Mouse (Mus musculus) heart, adult 8-10 months (tissue): ENCODE measurements around the gene Tor4a. TPM values are rescaled to one million over a fixed set of nuclear protein-coding genes. Genes with fewer than 3 reads are reported as not detected.

Source experiments
- DNase-seq: peaks from one replicate; pipeline ENCODE4 v3.0.0; 2022; ENCODE audit warnings: low spot score
- total RNA-seq, 4 experiments: library from RNA; stranded (reverse); gene quantifications; 2 replicates each; pipeline ENCODE4 v1.2.4; 2022

Tor4a gene
- total RNA-seq, 4 experiments from 2014 or later, result 3.9 to 5.0 (median 4.7) TPM

DNA sequence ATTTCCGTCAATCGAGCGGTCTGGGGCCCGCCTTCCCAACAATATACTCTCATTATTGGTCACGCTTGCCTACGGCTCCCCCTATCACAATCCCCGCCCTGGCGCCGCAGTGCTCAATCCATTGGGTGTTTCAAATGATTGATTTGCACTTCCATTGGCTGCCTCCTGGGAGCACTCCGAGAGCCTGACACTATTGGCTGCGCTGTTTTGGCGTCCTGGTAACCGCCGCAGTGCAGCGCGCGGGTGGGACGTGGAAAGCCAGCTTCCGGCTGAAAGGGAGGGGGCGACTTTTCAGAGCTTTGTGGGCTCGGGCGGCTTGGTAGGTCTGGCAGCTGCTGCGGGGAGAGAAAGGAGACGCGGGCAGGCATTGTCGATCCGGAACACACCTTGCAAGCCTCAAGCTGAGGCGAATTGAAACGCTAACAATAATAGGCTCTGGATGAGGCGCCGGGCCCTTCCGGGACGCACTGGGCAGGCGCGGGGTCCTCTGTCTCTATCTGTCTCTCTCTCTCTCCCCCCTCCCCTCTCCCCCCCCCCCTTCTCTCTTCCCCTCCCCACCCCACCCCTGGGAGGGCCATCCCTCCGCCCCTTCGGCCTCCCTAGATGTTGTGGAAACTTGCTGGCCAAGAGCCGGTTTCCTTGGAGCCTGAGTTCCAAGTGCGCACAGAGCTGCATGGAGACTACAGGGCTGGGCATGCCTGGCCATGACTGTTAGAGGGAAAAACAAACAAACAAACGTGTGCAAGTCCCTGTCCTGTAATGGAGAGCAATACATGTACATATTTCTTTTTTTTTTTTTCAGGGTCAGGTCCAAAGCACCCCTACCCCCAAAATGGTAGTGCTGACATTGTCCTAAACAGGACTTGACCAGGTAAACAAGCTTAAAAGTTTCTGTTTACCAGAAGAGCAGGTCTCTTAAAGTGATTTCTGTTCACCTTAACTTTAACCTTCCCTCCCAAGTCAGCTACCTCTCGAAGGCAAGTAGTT, 28.4 kb upstream of the Tor4a start:
- DNase-seq, result peak; percentile 99

DNA sequence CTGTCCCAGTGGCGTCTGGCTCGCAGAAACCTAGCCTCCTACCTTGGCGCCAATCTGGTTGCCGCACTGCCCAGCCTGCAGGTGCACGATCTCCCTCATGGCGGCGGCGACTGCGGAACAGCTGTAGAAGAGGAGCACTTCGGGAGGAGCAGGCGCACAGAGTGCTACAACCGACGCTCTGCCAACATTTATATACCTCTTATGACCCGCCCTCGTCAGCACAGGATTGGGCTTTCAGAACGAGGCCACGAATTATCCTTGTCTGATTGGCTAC, 27.7 kb upstream of the Tor4a start, which contains the start of gene Tubb4b:
TSS of gene Tubb4b (minus strand) at position 211 of the 274 bp plus-strand sequence.
- no peak for DNase-seq

DNA sequence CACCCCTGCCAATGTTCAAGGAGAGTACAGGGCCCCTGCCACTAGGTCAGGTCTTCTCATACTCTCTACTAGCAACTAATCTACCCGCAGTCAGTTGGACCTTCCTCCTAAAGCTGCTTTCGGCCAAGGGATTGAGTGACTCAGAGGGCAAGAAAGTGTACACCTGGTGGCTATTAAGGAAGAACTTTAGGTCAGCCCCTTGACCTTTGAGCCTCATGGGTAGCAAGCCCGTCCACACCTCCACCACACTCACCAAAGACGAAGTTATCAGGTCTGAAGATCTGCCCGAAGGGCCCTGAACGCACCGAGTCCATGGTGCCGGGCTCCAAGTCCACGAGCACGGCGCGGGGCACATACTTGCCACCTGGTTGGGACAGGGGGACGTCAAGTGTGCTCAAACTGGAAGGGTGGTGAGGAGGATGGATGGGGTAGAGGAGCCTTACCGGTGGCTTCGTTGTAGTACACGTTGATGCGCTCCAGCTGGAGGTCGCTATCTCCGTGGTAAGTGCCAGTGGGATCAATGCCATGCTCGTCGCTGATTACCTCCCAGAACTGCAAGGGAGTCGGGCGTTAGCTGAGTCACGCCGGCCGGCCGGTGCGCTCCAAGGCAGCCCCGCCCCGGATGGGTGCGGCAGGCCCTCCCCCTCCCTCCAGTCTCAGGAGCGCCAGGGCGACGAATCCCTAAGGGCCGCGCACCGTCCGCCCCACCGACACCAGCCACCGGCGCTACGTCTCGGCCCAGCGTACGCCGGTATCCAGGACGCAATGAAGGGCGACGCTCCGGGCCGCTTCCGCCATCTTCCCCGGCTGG, 27.2 kb upstream of the Tor4a start:
- peak; percentile 80 for DNase-seq

DNA sequence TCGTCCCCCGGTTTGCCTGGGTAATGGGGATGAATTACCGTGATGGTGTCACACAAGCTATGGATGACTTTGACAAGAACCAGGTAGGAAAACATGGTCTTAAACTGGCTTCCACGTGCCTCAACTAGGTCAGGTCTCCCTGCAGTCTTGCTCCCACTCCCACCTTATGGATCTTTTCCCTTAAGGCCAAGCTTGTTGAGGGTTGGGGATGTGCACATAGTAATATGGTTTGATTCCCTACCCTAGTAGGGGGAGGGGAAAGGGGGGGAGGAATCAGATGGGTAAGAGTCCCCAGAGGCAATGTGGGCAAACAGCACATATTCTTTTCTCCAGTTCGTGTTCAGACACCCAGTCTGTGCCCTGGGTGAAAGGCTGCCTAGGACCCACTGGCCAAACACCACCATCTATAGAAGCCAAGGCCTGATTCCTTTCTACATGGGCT, 24.7 kb upstream of the Tor4a start:
- no peak for DNase-seq

DNA sequence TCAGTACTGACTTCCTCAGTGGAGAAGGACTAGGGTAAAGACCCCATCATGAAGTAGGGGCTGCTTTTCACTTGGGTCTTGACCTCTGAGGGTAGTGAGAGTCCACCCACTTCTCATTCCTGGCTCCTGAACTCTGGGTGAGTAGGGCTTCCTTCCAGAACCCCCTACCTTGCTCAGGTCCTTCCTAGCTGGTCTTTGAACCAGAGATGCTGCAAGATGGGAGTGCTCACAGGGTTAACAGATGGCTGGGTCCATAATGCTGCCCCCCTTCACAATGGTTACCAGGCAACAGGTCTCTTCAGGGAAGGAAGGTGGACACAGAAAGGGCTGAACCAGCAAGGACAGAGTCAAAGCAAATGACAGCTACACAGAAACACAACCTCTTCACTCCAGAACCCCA, 21.8 kb upstream of the Tor4a start, which contains the start of gene Fam166a:
TSS of gene Fam166a (plus strand) at position 301 of the 400 bp plus-strand sequence.
- DNase-seq, result no peak

DNA sequence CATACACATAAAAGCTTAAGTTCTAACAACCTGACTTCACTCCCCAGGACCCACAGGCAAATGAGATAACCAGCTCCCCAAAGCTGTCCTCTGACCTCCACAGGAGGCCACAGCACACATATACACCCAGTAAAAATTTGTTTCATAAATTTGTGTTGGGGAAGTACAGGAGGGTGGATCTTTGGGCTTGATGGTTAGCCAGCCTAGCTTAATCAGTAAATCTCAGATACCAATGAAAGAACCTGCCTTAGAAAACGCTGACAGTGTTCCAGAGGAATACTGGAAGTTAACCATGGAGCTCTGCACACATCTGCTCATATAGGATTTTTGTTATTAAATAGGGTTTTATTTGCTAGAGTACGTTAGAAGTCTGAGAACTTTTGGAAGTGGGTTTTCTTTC, 21.0 kb upstream of the Tor4a start:
- no peak for DNase-seq

DNA sequence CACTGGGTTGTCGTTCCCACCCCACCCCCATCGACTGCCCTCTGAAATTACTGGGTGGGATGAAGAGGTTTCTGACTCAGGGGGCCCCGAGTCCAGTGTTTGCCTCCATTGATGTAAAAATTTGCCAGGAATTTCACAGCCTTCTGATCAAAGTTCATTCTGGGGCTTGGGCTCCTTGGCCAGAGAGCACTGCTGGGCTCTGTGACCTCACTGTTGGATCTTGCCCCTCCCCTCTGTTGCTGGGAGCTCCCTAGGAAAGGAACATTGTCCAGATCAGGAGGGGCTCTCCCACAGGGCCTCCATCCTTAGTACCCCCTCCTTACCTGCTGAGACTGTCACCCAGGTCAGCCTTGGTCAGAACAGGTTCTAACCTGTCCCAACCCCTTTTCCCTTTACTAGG, 17.8 kb upstream of the Tor4a start, which contains the start of gene Stpg3:
TSS of gene Stpg3 (minus strand) at position 194 of the 400 bp plus-strand sequence.
- DNase-seq, result no peak

DNA sequence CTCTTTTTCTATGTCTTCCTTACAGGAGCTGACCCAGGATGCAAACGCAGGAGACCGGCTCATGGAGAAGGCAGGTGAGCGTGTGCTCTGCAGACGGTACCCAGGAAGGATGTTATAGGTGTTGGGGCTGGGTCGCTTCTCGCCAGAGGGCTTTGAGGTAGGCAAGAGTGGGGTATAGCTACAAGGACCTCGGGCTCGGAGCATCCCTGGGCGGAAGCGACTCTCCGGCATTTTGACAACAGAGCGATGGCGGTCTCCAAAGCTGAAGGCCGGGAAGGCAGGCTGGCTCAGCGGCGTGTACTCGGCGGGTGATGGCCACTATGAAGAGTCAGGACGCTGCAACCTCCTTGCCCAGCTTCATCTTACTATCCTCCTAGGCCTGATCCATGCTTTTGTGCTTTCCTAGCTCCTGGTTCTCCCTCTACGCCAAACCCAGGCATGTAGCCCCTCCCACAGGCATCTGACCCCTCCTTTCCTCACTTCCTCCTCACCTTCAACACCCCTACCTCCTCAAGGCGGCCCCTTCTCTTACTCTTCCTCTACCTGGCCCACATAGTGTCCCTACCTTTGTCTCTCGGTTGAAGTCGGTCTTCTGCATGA, 16.7 kb upstream of the Tor4a start:
- DNase-seq, result no peak

DNA sequence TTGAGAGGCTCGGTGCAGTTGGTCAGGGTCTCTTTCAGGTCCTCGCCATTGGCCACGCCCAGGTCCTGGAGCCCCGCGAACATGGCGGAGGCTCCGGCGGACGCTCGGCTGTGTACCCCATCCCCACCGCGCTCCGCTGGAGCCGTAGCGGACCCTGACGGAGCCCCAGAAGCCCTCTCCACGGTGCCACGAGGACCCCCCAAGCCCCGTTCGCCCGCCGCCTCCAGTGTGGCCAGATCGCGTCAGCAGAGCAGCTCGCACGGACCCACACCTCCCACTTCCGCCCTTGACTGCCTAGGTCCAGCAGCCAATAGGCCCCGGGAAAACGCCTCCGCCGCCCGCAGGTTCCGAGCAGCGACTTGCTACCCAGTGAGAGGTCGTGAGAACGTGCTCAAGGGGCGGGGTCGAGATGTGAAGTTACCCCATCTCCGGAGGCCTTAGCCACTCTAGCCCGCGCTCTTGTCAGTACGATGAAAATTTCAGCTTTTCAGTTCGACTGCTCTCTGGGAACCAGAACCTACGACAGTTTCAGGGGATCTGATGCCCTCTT, 14.5 kb upstream of the Tor4a start, which contains the start of gene Nelfb:
TSS of gene Nelfb (minus strand) at position 369 of the 550 bp plus-strand sequence.
- peak; percentile 90 for DNase-seq

DNA sequence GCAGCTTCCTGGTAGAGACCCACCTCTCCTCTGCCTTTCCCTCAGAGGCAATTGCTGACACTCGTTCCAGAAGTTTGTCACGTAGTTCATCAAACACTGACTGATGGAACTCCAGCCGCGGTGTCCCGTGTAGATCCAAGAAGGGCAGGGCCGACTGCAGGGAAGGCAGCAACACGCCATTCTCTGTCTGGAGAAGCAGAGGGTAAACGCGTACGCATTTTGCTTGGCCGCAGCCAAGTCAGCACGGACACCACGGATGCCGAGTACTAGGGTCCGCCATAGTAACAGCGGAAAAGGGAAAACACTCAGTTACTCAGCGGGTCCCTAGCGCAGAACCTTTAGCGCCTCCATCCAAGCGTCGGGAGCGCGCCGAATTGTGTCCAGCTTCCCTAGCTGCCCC, 14.0 kb upstream of the Tor4a start:
- DNase-seq, result no peak

DNA sequence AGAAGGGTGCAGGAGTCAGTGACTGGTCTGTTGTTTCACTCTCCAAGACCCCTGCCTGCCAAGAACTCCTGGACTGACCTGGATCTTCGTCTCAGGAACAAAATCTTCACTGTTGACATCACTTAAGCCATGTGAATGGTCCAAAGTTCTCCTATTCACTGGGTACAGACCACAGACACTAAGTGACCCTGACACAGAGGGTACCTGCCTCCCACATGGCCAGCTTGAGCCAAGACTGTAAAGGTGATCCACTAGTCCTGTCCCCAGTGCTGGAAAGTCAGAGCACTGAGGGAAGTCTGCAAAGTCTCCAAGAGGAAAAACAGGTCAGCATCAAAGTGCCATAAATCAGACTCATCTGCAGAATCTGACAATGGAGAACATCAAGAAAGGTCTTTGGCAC, 10.9 kb upstream of the Tor4a start:
- DNase-seq, result no peak

DNA sequence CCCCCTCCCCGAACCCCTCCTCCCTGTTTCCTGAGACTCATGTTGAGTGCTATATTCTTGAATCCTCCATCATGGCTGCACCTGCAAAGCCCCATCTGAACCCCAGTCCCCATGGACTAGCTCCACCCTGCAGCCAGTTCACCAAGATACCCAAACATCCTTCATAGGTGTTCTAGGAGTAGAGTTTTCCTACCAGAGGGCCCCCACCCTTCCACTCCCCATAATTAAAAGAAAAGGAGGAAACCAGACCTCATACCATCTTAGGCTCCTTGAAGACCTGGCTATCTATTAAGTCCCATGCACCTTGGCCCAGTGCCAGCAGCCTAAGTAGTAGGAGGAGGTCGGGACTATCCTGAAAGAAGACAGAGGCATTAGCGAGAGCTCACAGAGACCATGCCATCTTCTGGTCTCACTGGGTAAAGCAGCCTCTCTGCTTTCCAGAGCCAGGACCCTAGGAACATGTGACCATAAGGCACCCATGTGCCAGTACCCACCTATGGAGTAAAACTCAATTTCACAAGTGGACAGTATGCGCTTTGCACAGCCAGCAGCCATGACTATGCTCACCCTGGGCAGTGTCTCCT, 7.0 kb upstream of the Tor4a start:
- no peak for DNase-seq

DNA sequence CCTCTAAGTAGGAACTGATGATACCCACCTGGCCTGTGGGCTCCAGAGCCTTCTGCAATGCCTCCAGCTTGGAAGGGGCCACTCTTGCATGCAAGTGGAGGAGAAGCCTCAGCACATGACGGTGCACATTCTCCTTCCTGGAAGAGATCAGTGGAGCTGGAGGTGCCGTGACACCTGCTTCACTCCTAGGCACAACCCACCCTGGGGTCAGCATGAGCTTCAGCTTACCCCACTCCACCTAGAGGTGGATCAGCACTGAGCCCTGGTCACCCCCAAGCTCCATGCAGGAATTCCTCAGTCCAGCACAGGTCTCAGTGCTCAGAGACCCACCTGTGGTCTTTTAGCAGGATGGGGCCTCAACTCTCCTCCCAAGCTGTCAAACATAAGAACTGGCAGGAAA, 3.9 kb upstream of the Tor4a start:
- DNase-seq, result no peak

DNA sequence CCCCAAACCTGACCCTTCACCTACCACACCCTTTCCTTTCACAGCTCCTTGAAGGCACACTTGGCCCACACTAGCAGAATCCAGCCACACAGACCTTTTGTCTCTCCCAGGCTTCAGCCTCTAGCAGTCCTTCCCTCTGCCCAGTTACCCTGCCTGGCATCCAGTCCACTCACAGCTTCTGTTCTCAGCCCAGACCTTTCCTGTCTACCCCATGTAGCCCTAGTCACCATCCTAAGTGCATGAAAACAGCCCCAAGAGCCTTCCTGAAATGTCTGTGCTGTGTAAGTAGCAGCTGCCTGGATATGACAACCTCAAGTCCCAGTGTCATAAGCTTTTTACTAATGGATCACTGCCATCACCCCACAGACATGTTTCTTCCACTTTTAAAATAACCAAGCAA, 1.3 kb upstream of the Tor4a start:
- DNase-seq, result no peak

DNA sequence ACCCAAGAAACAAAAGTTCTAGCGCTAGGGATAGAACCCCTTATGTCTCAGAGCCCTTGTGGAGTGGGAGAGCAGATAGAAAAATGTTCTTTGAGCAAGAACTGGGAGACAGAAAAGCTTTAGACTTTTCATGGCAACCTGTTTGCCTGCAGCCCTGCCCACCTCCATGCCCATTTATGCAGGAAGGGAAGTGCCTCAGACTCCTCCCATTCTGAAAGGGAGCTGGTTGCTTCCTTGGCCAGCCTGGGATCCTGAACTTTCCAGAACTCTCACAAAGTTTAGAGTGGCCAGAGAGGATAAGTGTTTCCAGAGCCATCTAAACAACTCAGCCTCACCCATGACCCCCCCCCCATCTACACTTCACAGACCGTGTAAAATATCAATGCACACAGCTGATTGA, 505 bp upstream of the Tor4a start:
- DNase-seq, result peak; percentile 30

DNA sequence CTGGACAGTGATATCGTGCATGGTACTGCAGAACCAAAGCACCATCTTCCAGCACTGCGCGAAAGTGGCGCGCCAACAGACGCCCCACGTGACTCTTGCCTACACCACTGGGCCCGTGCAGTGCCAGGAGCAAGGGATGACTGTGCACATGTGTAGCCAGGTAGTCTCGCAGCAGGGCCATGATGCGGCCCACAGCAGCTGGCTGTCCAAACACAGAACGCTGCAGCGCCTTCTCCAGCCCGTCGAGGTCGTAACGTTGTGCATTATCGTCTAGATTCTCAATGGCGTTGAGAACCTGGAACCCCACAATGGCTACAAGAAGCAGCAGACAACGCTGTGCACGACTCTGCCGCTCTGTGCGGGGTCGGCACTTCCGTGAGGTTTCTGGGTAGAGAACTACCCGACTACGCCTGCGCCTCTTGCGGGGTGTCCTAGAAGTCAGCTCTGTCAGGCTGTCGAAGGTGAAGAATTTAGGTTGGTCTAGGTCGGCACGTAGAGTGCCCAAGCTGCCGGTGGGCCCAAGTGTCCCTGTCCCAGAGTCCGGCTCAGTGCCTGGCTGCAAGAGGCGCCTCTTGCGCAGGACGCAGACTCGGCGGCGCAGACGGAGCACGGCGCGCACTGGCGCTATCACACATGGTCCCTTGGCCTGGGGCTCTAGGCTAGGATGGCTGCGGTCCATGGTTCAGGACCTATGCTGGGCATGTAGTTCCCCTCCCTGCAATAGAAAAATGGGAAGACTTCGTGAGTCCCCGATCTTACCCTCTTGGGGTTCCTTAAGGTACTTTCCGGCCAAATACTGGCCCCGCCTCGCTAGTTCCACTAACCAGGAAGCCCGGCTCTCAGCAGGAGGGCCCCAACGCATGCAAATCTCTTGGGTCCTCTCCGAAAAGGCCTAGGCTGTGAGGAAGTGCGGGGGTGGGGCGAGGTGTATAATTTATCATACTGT, 1.2 kb downstream of the Tor4a start:
- peak; percentile 82 for DNase-seq

DNA sequence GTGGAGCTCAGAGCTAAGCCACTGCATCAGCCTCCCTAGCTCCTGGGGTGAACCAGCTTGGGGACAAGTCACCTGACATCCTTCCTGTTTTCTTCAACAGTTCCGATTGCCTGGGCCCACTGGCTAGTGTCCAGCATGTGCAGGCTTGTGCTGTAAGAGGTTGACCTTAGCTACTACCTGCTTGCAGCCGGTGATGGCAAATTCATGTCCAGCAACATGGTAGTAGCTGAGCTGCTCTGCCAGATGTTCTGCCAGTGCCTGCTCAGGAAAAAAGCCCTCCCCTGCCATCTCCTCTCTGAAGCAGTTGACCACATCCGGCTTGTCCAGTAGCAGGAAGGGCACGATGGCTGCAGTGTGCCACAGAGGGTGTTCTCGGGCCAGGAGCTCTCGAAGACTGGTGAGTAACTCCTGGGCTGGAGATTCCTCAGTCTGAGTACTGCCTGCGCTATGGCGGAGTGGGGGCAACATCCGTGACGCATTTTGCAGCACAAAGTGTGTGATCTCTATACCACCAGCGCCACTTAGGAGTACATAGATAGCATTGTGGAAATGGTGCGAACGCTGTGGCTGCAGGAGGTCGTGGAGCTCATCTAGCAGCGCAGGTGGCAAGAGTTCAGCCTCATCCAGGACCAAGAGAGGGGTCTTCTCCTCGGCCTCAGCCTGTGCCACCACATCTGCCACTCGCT, 2.1 kb downstream of the Tor4a start:
- peak; percentile 38 for DNase-seq

DNA sequence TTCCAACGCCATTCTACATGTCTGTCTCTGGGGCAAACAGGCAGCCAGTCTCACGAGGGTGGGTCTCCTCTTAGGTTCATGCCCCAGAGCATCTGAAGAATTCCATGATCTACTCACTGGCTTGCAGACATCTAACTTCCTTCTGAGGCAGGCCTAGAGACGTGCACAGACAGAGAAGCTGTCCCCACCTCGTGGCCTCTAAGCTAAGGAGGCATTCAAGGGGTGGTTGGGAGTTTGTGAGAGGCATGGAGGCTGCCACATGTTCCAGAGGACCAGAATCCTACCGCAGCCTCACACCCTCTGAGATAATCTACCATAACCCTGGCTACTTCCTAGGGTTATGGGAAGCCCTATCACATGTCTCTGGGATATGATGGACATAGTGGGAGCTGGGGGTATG, 2.7 kb downstream of the Tor4a start:
- DNase-seq, result no peak

DNA sequence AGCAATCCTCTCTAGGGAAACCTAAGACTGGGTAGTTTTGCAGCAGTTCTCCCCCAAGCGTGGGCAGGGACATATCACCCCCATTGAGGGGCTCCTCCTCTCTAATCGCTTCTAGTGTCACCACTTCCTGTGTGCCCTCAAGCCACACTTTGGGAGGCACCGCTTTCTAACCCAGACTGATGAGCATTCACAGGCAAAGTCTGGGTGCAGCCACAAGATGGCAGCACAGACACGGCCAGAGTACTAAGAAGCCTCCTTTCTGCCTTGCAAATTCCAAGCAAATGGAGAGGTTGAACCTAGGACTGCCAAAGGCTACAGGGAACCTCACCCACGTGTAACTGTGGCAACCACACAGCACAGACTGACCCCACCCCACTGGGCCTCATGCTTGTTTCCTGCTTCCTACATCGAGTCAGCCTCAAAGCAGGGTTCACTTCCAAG, 3.3 kb downstream of the Tor4a start:
- peak; percentile 87 for DNase-seq
